Mouse (Mus musculus) small intestine, adult 2 months (tissue): ENCODE results near the gene Dirc2. TPM values are rescaled to one million over a fixed set of nuclear protein-coding genes. Genes with fewer than 3 reads are reported as not detected.
A peak's percentile ranks its signal among the peaks of the same experiment; 100 is the strongest.

Source experiments
- H3K27ac ChIP-seq: fragments of 200-500 bp; 2 replicates; pipeline ENCODE4 v1.5.1; 2012; ENCODE audit warnings: low read depth, low read length, control low read depth, inconsistent platforms; ENCODE audit not compliant: insufficient read depth
- H3K27me3 ChIP-seq: fragments of 200-500 bp; 2 replicates; pipeline ENCODE4 v1.6.1; 2012; ENCODE audit warnings: mild to moderate bottlenecking, moderate library complexity, low read length, inconsistent platforms; ENCODE audit not compliant: control insufficient read depth, insufficient read depth
- H3K36me3 ChIP-seq: fragments of 200-500 bp; 2 replicates; pipeline ENCODE4 v1.6.1; 2012; ENCODE audit warnings: mild to moderate bottlenecking, low read length, control low read depth, inconsistent platforms; ENCODE audit not compliant: control insufficient read depth, insufficient read depth
- H3K4me1 ChIP-seq: fragments of 200-500 bp; 2 replicates; pipeline ENCODE4 v1.6.1; 2012; ENCODE audit warnings: low read length, inconsistent platforms, mixed read lengths; ENCODE audit not compliant: control insufficient read depth, insufficient read depth, insufficient read length
- H3K4me3 ChIP-seq: fragments of 200-500 bp; 2 replicates; pipeline ENCODE4 v1.5.1; 2012; ENCODE audit warnings: low read depth, mild to moderate bottlenecking, control low read depth, inconsistent platforms, low read length, moderate library complexity
- CTCF ChIP-seq: fragments of 200-500 bp; IDR thresholded peaks from 2 replicates; pipeline ENCODE4 v1.5.1; 2012; ENCODE audit warnings: low read depth, mild to moderate bottlenecking, control low read depth, inconsistent platforms, low read length, moderate library complexity, mixed read lengths; ENCODE audit not compliant: insufficient replicate concordance, insufficient read length; ENCODE audit errors: extremely low read depth
- POLR2A ChIP-seq: fragments of 200-500 bp; IDR thresholded peaks from 2 replicates; pipeline ENCODE4 v1.6.1; 2012; ENCODE audit warnings: low read depth, mild to moderate bottlenecking, control low read depth, inconsistent platforms, low read length, moderate library complexity
- WGBS: fragments of 180-500 bp; shearing (Covaris S2); methylation state at CpG from one replicate; pipeline ENCODE4 v1.1.7; 2018; 5-methylcytosine and 5-hydroxymethylcytosine counted together
- polyA plus RNA-seq: library from polyadenylated mRNA; depleted of rRNA; stranded (reverse); fragments of >200 nt; gene quantifications from 2 replicates; pipeline ENCODE4 v1.2.3, GENCODE M21; 2012

The Dirc2 gene
- polyA plus RNA-seq, 1 experiment, result 52.7 TPM

DNA sequence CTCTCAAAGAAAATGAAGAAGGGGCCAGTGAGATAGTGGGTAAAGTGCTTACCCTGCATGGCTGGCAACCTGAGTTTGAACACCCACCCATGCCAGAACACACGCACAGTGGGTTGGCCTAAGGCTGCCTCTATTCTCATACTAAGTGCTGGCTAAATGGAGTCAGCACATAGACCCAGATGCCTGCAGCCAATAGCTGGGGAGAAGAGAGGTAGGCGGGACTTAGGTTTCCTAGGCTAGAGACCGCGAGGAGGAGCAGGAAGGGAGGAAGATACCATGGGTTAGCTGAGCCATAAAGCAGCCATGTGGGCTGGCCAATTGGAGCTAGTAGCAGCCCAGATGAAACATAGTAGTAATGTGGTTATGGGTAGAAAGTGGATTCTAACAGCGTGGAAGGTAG is 3.4 kb upstream of the Dirc2 start:
- Histone ChIP-seq H3K27me3 (no peaks in the 10 kb centered on the region), H3K27ac (no peak overlapping the region), H3K36me3 (no peaks in the 10 kb centered on the region), H3K4me3 (no peak overlapping the region), H3K4me1 (peaks cover 5% of the 10 kb centered on the region)
- TF ChIP-seq POLR2A (no peak), CTCF (no peak)
- 89% methylated on average over 5 of the region's 5 CpGs for WGBS

DNA sequence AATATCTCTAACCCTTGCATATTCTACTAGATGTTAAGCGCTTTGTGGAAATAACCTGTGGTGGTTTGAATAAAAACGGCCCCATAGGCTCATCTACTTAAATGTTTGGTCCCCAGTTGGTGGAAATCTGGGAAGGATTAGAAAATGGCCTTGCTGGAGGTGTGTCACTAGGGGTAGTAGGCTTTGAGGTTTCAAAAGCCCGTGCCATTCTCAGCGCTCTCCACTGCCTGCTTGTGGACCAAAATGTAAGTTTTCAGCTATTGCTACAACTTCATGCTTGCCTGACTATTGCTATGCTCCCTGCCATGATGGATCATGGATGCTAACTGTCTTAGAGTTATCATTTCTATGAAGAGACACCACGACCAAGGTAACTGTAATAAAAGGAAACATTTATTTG is 2.5 kb upstream of the Dirc2 start:
- Histone ChIP-seq H3K36me3 (no peaks in the 10 kb centered on the region), H3K4me3 (no peak overlapping the region), H3K27me3 (no peaks in the 10 kb centered on the region), H3K4me1 (peaks cover 7% of the 10 kb centered on the region), H3K27ac (no peak overlapping the region)
- TF ChIP-seq CTCF (no peak), POLR2A (no peak)
- 79% methylated on average over 5 of the region's 5 CpGs for WGBS

DNA sequence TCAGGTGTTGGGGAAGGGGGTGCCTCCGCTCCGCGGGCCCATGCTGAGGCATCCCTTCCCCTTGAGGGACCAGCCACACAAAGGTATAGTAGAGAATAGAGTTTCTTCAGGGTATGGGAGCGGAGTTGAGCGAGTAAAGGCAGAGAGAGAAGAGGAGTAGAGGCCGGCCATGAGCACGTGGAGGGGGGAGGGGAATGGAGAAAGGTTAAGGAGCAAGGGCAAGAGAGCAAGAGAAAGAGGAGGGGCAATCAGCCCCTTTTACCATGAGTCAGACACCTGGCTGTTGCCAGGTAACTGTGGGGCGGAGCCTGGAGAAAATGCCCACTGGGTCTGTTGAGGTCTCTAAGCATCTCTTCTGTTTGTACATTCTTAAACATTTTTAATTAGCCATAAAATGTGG is 2.0 kb upstream of the Dirc2 start:
- peak overlapping the region; percentile 36 for H3K4me3 ChIP-seq
- no peak for TF ChIP-seq CTCF
- no peak for TF ChIP-seq POLR2A

DNA sequence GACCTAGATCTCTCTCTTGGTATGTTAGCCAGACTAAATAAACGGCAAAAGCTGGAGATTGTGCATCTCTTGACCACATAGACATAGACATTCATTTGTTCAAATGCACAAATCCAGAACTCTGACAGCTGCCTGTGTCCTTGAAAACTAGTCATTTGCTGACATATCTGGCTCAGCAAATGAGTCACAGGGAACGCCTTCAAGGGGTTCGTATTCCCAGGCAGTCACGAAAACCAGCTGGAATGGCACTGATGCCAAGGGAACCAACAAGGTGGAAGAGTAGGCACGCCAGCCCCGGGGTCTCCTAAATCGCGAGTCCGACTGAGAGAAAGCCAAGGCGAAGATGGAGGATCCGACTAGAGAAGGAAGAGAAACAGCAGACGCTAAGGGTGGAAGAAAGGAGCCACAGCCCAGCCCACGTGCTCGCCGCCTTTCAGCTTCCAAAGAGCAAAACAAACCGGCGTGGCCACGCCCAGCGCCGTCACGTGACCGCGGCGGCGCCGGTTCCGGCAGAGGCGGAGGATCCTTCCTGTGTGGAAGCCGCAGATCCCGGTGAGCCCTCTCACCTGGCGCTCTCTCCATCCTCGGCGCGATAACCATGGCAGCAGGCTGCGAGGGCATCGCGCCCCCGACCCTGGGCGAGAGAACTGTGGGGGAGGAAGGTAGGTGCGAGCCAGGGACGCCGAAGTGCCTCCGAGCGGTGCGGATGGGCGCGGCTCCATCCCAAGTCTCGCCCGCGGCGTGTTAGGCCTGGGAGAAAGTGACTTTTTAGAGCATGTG is 912 bp upstream of the Dirc2 start, which contains the start of gene Hspbap1:
TSS of gene Hspbap1 (plus strand) at position 498 of the 780 bp plus-strand sequence.
- no peaks in the 10 kb centered on the region for H3K27me3 ChIP-seq
- H3K36me3 ChIP-seq, result no peaks in the 10 kb centered on the region
- under 1% methylated on average over 51 of the region's 51 CpGs for WGBS
- peak within 1 kb of the TSS; percentile 89 for H3K27ac ChIP-seq
- H3K4me3 ChIP-seq, result peak within 1 kb of the TSS; percentile 93
- no peak; the same call in none of the 2 replicates for TF ChIP-seq POLR2A
- TF ChIP-seq CTCF, result no peak
- H3K4me1 ChIP-seq, result peaks cover 11% of the 10 kb centered on the region

More for the DNA sequence above, 2.0 kb upstream of the Dirc2 start:
- peaks cover 7% of the 10 kb centered on the region for H3K4me1 ChIP-seq
- 34% methylated on average over 8 of the region's 8 CpGs for WGBS
- H3K27me3 ChIP-seq, result no peaks in the 10 kb centered on the region
- no peaks in the 10 kb centered on the region for H3K36me3 ChIP-seq
- no peak overlapping the region for H3K27ac ChIP-seq

DNA sequence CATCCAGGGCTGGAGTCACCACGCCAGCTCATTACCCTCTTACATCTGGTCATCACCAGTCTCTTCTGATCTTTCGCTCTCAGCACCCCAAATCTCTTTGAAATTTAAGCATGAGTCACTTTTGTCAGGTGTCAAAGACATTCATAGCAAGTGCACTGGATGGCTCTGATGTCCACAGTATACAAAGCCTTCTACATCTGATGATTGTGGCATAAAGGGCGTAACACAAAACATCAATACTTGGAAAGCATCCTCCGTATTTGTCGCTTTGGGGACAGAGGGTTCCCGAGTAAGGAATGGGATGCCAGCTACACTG is 729 bp downstream of the Dirc2 start:
- Histone ChIP-seq H3K36me3 (no peaks in the 10 kb centered on the region), H3K27me3 (no peaks in the 10 kb centered on the region), H3K4me3 (peak overlapping the region; percentile 93), H3K27ac (peak overlapping the region; percentile 89), H3K4me1 (peaks cover 17% of the 10 kb centered on the region)
- no peak for TF ChIP-seq CTCF
- TF ChIP-seq POLR2A, result no peak
- WGBS, result 9% methylated on average over 6 of the region's 6 CpGs

DNA sequence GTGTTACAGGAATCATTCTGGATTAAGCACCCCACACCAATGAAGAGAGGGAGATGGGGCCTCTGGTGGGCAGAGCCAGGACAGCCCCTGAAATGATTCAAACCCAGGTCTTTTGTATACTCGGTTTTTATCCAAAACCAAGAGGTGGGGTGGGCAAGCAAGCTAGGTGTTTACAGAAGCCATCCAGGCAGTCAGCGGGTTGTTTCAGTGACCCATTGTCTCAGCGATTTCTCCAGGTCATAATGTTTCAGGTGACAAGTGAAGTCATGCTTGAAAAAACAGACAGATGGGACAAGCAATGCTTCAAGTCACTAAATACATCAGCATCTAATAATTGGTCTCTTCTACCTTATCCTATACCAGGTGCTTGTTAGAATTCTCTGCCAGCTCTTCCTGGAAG is 2.8 kb downstream of the Dirc2 start:
- TF ChIP-seq POLR2A (no peak), CTCF (no peak)
- no peak overlapping the region for H3K4me3 ChIP-seq
- no peaks in the 10 kb centered on the region for H3K27me3 ChIP-seq
- no peak overlapping the region for H3K27ac ChIP-seq
- no peaks in the 10 kb centered on the region for H3K36me3 ChIP-seq
- peaks cover 23% of the 10 kb centered on the region for H3K4me1 ChIP-seq
- WGBS, result 82% methylated on average over 3 of the region's 3 CpGs

DNA sequence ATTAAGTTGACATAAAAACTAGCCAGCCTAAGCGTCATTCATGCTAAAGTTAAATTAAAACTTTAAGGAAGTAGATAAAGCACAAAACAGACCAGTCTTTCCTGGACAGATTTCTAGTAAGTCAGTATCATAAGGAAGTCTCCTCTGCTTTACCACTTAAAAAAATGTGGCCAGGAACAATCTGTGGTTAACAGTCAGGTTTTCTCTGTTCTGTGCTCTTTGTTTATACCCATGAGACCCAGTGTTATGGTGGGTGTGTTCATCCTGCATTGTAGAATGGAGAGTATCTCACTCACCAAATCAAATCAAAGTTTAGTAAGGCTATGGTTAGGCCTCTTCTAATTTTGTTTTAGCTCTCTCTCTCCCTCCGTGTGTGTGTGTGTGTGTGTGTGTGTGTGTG is 3.7 kb downstream of the Dirc2 start:
- H3K27me3 ChIP-seq, result no peaks in the 10 kb centered on the region
- WGBS, result 25% methylated on average over 2 of the region's 2 CpGs
- peaks cover 20% of the 10 kb centered on the region; the same call in 1 of the 2 replicates for H3K4me1 ChIP-seq
- TF ChIP-seq CTCF, result no peak
- no peaks in the 10 kb centered on the region for H3K36me3 ChIP-seq
- H3K27ac ChIP-seq, result peak overlapping the region; percentile 43
- no peak overlapping the region for H3K4me3 ChIP-seq

DNA sequence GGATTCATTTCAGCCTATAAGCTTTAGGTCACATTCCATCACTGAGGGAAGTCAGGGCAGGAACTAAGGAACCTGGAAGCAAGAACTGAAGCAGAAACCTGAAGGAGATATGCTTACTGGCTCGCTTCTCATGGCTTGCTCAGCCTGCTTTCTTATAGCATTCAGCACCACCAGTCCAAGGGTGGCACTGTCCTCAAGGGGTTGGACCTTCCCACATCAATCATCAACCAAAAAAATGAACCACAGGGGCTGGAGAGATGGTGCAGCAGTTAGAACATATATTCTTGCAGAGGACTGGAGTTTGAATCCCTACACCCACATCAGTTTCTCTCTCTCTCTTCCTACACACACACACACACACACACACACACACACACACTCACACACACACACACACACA is 4.2 kb downstream of the Dirc2 start:
- H3K36me3 ChIP-seq, result no peaks in the 10 kb centered on the region
- H3K4me1 ChIP-seq, result peaks cover 20% of the 10 kb centered on the region; the same call in 1 of the 2 replicates
- TF ChIP-seq CTCF, result no peak
- no peak for TF ChIP-seq POLR2A
- peak overlapping the region; percentile 36; the same call in 1 of the 2 replicates for H3K27ac ChIP-seq
- H3K27me3 ChIP-seq, result no peaks in the 10 kb centered on the region
- H3K4me3 ChIP-seq, result no peak overlapping the region
- 57% methylated on average over 1 of the region's 1 CpGs for WGBS
